Mouse (Mus musculus): Measurements from ENCODE around the gene Heph. TPM values are rescaled to one million over a fixed set of nuclear protein-coding genes. Genes with fewer than 3 reads are reported as not detected.
"Not testable (repeated sequence)": the region's sequence is repeated elsewhere in the genome, so short reads cannot be mapped to it uniquely, and the experiment has no call there.

Gene Heph
- polyA plus RNA-seq (2015; fragmentation: Nextera tagmentation; extraction: Ambion mirVana): 11.7 and 13.8 TPM in 2 replicates

GRCm38 (mm10) chrX:96455149-96455548, at the start of gene Heph:
TSS of gene Heph (plus strand) at chrX:96455359.
- H3K27ac ChIP-seq: no peak within 1 kb of the TSS

GRCm38 (mm10) chrX:96415351-96415750, 39.8 kb upstream of the Heph start:
- ATAC-seq (ENCODE audit: insufficient read depth, low FRiP score, low read depth); H3K9me3 ChIP-seq; H3K4me2 ChIP-seq; H3K4me1 ChIP-seq; H3K4me3 ChIP-seq (replicated peaks); H3K27ac ChIP-seq; H3K9ac ChIP-seq; H3K27me3 ChIP-seq (replicated peaks); H3K36me3 ChIP-seq: not testable (repeated sequence)
- WGBS: 70% methylated on average over 4 of the region's 4 CpGs

More at GRCm38 (mm10) chrX:96455149-96455548, at the start of gene Heph:
- no peak within 1 kb of the TSS for H3K9ac ChIP-seq
- H3K4me3 ChIP-seq (replicated peaks): peak within 1 kb of the TSS; percentile 33
- ATAC-seq (ENCODE audit: insufficient read depth, low FRiP score, low read depth): peak; percentile 63
- H3K4me2 ChIP-seq: peak within 1 kb of the TSS; percentile 30
- H3K9me3 ChIP-seq: no peaks in the 10 kb centered on the region
- no peaks in the 10 kb centered on the region for H3K36me3 ChIP-seq
- no peaks in the 10 kb centered on the region for H3K4me1 ChIP-seq
- no peaks in the 10 kb centered on the region for H3K27me3 ChIP-seq (replicated peaks)
- 56% methylated on average over 2 of the region's 2 CpGs for WGBS

DNA sequence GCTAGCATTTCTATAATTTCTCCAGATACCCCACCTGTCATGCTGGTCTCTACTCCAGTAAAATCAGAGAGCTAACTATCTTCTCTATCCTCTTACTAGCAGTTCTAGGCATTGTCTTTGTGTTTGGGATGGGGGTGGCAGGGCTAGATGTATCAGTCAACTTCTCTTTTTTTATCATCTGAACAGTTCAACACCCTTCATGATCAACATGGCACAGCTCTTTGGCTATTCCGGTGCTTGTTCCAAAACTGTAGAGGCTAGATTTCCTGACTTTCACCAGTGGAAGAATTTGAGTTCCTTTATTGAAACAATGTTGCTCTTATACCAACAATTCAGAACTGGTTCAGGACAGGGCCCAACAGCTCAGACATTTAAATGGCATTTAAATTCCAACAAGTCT, 38.2 kb upstream of the Heph start:
- H3K27ac ChIP-seq: no peak overlapping the region
- no peak for ATAC-seq (ENCODE audit: insufficient read depth, low FRiP score, low read depth)
- H3K9me3 ChIP-seq: no peaks in the 10 kb centered on the region
- no peak overlapping the region for H3K4me3 ChIP-seq (replicated peaks)
- H3K4me2 ChIP-seq: no peak overlapping the region
- 92% methylated on average over 1 of the region's 1 CpGs for WGBS
- H3K9ac ChIP-seq: no peak overlapping the region
- H3K27me3 ChIP-seq (replicated peaks): no peaks in the 10 kb centered on the region
- no peaks in the 10 kb centered on the region for H3K36me3 ChIP-seq
- no peaks in the 10 kb centered on the region for H3K4me1 ChIP-seq

GRCm38 (mm10) chrX:96417733-96418132, 37.4 kb upstream of the Heph start:
- H3K27me3 ChIP-seq (replicated peaks): no peaks in the 10 kb centered on the region
- H3K4me2 ChIP-seq: no peak overlapping the region
- H3K4me3 ChIP-seq (replicated peaks): no peak overlapping the region
- H3K4me1 ChIP-seq: no peaks in the 10 kb centered on the region
- WGBS: 58% methylated on average over 1 of the region's 1 CpGs
- ATAC-seq (ENCODE audit: insufficient read depth, low FRiP score, low read depth): no peak
- no peak overlapping the region for H3K27ac ChIP-seq
- no peaks in the 10 kb centered on the region for H3K9me3 ChIP-seq
- no peak overlapping the region for H3K9ac ChIP-seq
- H3K36me3 ChIP-seq: no peaks in the 10 kb centered on the region

GRCm38 (mm10) chrX:96419383-96419782, 35.8 kb upstream of the Heph start:
- H3K4me1 ChIP-seq: no peaks in the 10 kb centered on the region
- no peak overlapping the region for H3K4me2 ChIP-seq
- H3K9ac ChIP-seq: no peak overlapping the region
- H3K27ac ChIP-seq: no peak overlapping the region
- ATAC-seq (ENCODE audit: insufficient read depth, low FRiP score, low read depth): no peak
- no peaks in the 10 kb centered on the region for H3K27me3 ChIP-seq (replicated peaks)
- H3K4me3 ChIP-seq (replicated peaks): no peak overlapping the region
- H3K36me3 ChIP-seq: no peaks in the 10 kb centered on the region
- H3K9me3 ChIP-seq: no peaks in the 10 kb centered on the region

- Histone ChIP-seq H3K4me3 (replicated peaks) (peak within 1 kb of the TSS; percentile 33), H3K9me3 (no peaks in the 10 kb centered on the region), H3K4me2 (peak within 1 kb of the TSS; percentile 30), H3K9ac (no peak within 1 kb of the TSS), H3K4me1 (no peaks in the 10 kb centered on the region), H3K27ac (no peak within 1 kb of the TSS), H3K36me3 (no peaks in the 10 kb centered on the region), H3K27me3 (replicated peaks) (no peaks in the 10 kb centered on the region)
- 20% methylated on average over 9 of the region's 9 CpGs for WGBS
- 0 out of 2 replicates have a peak, but pooled peaks have one; percentile 53 for ATAC-seq (ENCODE audit: insufficient read depth, low FRiP score, low read depth)
Observed at GRCm38 (mm10) chrX:96456201-96456963, 1.2 kb downstream of the Heph start, which contains the start of gene Hsf3. TSS of gene Hsf3 (minus strand) at chrX:96456294.

DNA sequence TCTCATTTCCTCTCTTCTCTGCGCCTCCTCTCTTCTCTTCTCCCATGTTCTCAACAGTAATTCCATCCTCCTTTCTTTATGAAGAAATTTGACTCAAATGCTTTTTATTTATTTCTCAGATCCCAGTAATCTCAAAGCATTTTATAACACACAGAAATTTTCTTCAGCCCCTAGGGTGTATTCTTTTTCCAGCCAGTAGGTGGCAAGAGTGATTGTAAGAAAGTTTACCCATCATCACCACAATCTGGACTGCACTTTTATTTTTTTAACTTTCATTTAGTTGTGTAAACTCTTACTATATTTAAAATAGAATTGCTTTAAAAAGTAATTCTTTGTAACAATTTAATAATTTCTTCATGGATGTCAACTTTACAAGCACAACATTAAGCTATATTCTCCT, 46.4 kb downstream of the Heph start:
- ATAC-seq (ENCODE audit: insufficient read depth, low FRiP score, low read depth): no peak
- Histone ChIP-seq H3K27me3 (replicated peaks) (no peaks in the 10 kb centered on the region), H3K9me3 (no peaks in the 10 kb centered on the region), H3K9ac (no peak overlapping the region), H3K27ac (no peak overlapping the region), H3K4me1 (no peaks in the 10 kb centered on the region), H3K36me3 (no peaks in the 10 kb centered on the region), H3K4me2 (no peak overlapping the region), H3K4me3 (replicated peaks) (no peak overlapping the region)
- WGBS: 71% methylated on average over 1 of the region's 1 CpGs

Other genes starting within 250 kb of the Heph start
- 0.18 TPM in 1 of 2 replicates, not detected in the other for gene Vsig4, start 161.9 kb upstream of the Heph start, polyA plus RNA-seq (2015; fragmentation: Nextera tagmentation; extraction: Ambion mirVana)
- gene Hsf3, start 935 bp downstream of the Heph start, polyA plus RNA-seq (2015; fragmentation: Nextera tagmentation; extraction: Ambion mirVana): 0.12 and 0.19 TPM in 2 replicates